Mouse (Mus musculus) midbrain, postnatal 0 days (tissue): ENCODE results near the gene Cchcr1. TPM values are rescaled to one million over a fixed set of nuclear protein-coding genes. Genes with fewer than 3 reads are reported as not detected.
"Not testable (repeated sequence)": the region's sequence is repeated elsewhere in the genome, so short reads cannot be mapped to it uniquely, and the experiment has no call there.

Source experiments
- ATAC-seq: fragments of 200-750 bp; cut with Nextera tagmentation; 2 replicates; pipeline ENCODE4 v1.8.0; 2017; ENCODE audit warnings: moderate number of reproducible peaks, mild to moderate bottlenecking, moderate TSS enrichment, moderate library complexity; ENCODE audit not compliant: low FRiP score
- DNase-seq: peaks from one replicate; pipeline ENCODE4 v3.0.0-alpha.2; 2015; ENCODE audit warnings: low spot score
- H3K27ac ChIP-seq: fragments of 300-500 bp; sonication (generic); 2 replicates; pipeline ENCODE4 v1.5.1; 2014; ENCODE audit warnings: low read depth, mild to moderate bottlenecking, low read length, mixed read lengths
- H3K27me3 ChIP-seq: fragments of 300-500 bp; sonication (generic); 2 replicates; pipeline ENCODE4 v1.6.1; 2014; ENCODE audit warnings: low read length, control low read depth, mixed read lengths; ENCODE audit not compliant: insufficient read depth
- H3K36me3 ChIP-seq: fragments of 300-500 bp; sonication (generic); 2 replicates; pipeline ENCODE4 v1.6.1; 2014; ENCODE audit warnings: low read length, control low read depth, mixed read lengths; ENCODE audit not compliant: insufficient read depth
- H3K4me1 ChIP-seq: fragments of 300-500 bp; sonication (generic); 2 replicates; pipeline ENCODE4 v1.6.1; 2014; ENCODE audit warnings: mild to moderate bottlenecking, control low read depth, antibody characterized with exemption, low read length, mixed read lengths; ENCODE audit not compliant: insufficient read depth
- H3K4me2 ChIP-seq: fragments of 300-500 bp; sonication (generic); 2 replicates; pipeline ENCODE4 v1.6.1; 2014; ENCODE audit warnings: low read depth, mild to moderate bottlenecking, low read length, mixed read lengths; ENCODE audit not compliant: poor library complexity, severe bottlenecking
- H3K4me3 ChIP-seq: fragments of 300-500 bp; sonication (generic); 2 replicates; pipeline ENCODE4 v1.5.1; 2014; ENCODE audit warnings: low read depth, mild to moderate bottlenecking, low read length, moderate library complexity
- H3K9ac ChIP-seq: fragments of 300-500 bp; sonication (generic); replicated peaks from 2 replicates; pipeline ENCODE4 v1.6.1; 2014; ENCODE audit warnings: mild to moderate bottlenecking, low read length, moderate library complexity, mixed read lengths; ENCODE audit not compliant: poor library complexity, severe bottlenecking
- H3K9me3 ChIP-seq: fragments of 300-500 bp; sonication (generic); 2 replicates; pipeline ENCODE4 v1.6.1; 2016; ENCODE audit warnings: low read length, control low read depth
- CTCF ChIP-seq: IDR thresholded peaks from 2 replicates; pipeline ENCODE4 v1.5.1; 2016; ENCODE audit warnings: antibody characterized with exemption, mild to moderate bottlenecking
- WGBS: fragments of 180-500 bp; shearing (Covaris S2); extraction: QIAGEN DNeasy Blood & Tissue Kit; methylation state at CpG from one replicate; pipeline ENCODE4 v1.1.7; 2014; 5-methylcytosine and 5-hydroxymethylcytosine counted together
- polyA plus RNA-seq: library from polyadenylated mRNA; unstranded; fragments of >200 nt; fragmentation: Nextera tagmentation; extraction: Ambion mirVana; gene quantifications from 2 replicates; pipeline ENCODE4 v1.2.1, GENCODE M21; 2015
- total RNA-seq: library from RNA; depleted of rRNA; stranded (reverse); fragments of >200 nt; gene quantifications from 2 replicates; pipeline ENCODE4 v1.2.3, GENCODE M21; 2014

Gene Cchcr1
- total and polyA plus RNA-seq, 2 experiments from 2014 or later = 1.9 to 4.0 TPM

GRCm38 (mm10) chr17:35503849-35504248 lies 13.1 kb upstream of the Cchcr1 start:
- no peak overlapping the region for H3K4me3 ChIP-seq
- no peaks in the 10 kb centered on the region; the same call in 1 of the 2 replicates for H3K36me3 ChIP-seq
- H3K9ac ChIP-seq = no peak overlapping the region
- peaks cover 35% of the 10 kb centered on the region; the same call in 1 of the 2 replicates for H3K27me3 ChIP-seq
- H3K27ac ChIP-seq = no peak overlapping the region
- no peaks in the 10 kb centered on the region for H3K4me1 ChIP-seq
- no peak for ATAC-seq
- H3K4me2 ChIP-seq = no peak overlapping the region
- DNase-seq = no peak
- no peaks in the 10 kb centered on the region for H3K9me3 ChIP-seq
- TF ChIP-seq CTCF = no peak
- 21% methylated on average over 5 of the region's 5 CpGs for WGBS

DNA sequence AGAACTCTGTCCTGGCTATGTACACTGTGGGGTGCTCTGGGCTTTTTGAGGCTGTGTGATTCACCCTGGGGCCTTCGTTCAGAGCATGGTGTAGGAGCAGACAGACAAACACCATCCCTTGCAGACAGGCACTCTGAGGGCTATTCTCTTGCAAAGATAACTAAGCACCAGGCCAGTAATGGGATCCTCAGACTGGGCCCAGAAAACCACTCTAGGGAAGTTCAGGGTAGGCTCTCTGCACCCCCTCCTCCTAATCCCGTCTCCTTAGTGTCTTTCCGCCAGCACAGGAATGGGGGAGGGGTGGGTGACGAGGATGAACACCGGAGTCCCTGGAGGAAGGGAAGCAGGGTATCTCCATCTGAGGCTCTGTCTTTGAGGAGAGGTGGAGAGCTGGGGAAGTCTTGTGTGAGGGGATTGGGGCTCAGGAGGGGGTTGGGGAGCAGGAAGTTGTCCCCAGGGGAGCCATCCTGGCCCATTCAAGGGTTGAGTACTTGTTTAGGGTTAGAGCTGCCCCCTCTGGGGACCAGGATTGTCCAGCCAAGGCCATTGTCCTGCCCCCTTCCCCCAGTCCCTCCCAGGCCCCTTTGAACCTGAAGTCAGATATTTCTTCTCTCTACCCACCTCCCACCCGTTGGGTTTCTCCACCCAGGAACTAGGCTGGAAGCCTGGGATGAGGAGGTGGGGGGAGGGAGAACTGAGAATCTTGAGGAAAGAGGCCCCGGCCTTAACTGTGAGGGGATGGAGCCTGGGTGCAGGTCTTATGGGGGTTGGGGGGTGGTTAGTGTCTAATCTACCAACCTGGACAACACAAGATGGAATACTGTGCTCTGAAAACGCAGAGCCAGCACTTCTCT lies 12.0 kb upstream of the Cchcr1 start:
- H3K4me1 ChIP-seq = no peaks in the 10 kb centered on the region
- H3K4me2 ChIP-seq = no peak overlapping the region
- H3K4me3 ChIP-seq = no peak overlapping the region
- H3K27me3 ChIP-seq = peaks cover 35% of the 10 kb centered on the region; the same call in 1 of the 2 replicates
- ATAC-seq (no peak), DNase-seq (no peak)
- H3K9me3 ChIP-seq = no peaks in the 10 kb centered on the region
- WGBS = 18% methylated on average over 8 of the region's 8 CpGs
- no peak overlapping the region for H3K27ac ChIP-seq
- H3K9ac ChIP-seq = no peak overlapping the region
- no peak for TF ChIP-seq CTCF
- no peaks in the 10 kb centered on the region for H3K36me3 ChIP-seq

- Histone ChIP-seq H3K4me3 (no peak within 1 kb of the TSS), H3K9ac (no peak within 1 kb of the TSS), H3K27ac (no peak within 1 kb of the TSS), H3K9me3 (no peaks in the 10 kb centered on the region), H3K27me3 (peaks cover 35% of the 10 kb centered on the region; the same call in 1 of the 2 replicates), H3K4me2 (no peak within 1 kb of the TSS), H3K4me1 (no peaks in the 10 kb centered on the region), H3K36me3 (no peaks in the 10 kb centered on the region)
- WGBS = 38% methylated on average over 12 of the region's 13 CpGs
- no peak for TF ChIP-seq CTCF
- ATAC-seq = no peak
- no peak for DNase-seq
These were observed 11.1 kb upstream of the Cchcr1 start, which contains the start of gene Pou5f1 for GRCm38 (mm10) chr17:35505776-35506175. Pou5f1 (plus strand) TSS chr17:35506018.

GRCm38 (mm10) chr17:35506881-35507280 lies 10.0 kb upstream of the Cchcr1 start:
- WGBS = 18% methylated on average over 10 of the region's 10 CpGs
- H3K27me3 ChIP-seq = peaks cover 35% of the 10 kb centered on the region; the same call in 1 of the 2 replicates
- H3K4me3 ChIP-seq = no peak overlapping the region
- ATAC-seq (no peak), DNase-seq (no peak)
- H3K9ac ChIP-seq = no peak overlapping the region
- TF ChIP-seq CTCF = no peak
- H3K9me3 ChIP-seq = no peaks in the 10 kb centered on the region
- H3K36me3 ChIP-seq = no peaks in the 10 kb centered on the region
- H3K4me1 ChIP-seq = no peaks in the 10 kb centered on the region
- no peak overlapping the region for H3K4me2 ChIP-seq
- H3K27ac ChIP-seq = no peak overlapping the region

- Histone ChIP-seq H3K9ac (no peak overlapping the region), H3K4me1 (no peaks in the 10 kb centered on the region), H3K36me3 (no peaks in the 10 kb centered on the region), H3K4me2 (no peak overlapping the region), H3K9me3 (no peaks in the 10 kb centered on the region), H3K4me3 (no peak overlapping the region), H3K27ac (no peak overlapping the region), H3K27me3 (peaks cover 35% of the 10 kb centered on the region; the same call in 1 of the 2 replicates)
- DNase-seq = no peak
- no peak for ATAC-seq
- TF ChIP-seq CTCF = no peak
- WGBS = 29% methylated on average over 13 of the region's 13 CpGs
These were observed 9.2 kb upstream of the Cchcr1 start for GRCm38 (mm10) chr17:35507556-35508260.

DNA sequence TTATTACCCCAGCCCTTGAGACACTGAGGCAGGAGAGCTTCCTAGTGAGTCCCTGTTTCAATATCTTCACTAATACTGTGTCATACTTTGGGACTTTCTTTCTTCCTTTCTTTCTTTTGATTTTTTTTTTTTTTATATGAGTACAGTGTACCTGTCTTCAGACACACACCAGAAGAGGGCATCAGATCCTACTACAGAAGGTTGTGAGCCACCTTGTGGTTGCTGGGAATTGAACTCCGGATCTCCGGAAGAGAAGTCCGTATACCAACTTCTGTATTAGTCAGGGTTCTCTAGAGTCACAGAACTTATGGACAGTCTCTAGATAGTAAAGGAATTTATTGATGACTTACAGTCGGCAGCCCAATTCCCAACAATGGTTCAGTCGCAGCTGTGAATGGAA lies 8.6 kb upstream of the Cchcr1 start:
- WGBS = 67% methylated on average over 5 of the region's 5 CpGs
- peak; percentile 47 for TF ChIP-seq CTCF
- not testable (repeated sequence) for H3K9me3 ChIP-seq, H3K4me3 ChIP-seq, H3K4me1 ChIP-seq, H3K27ac ChIP-seq, ATAC-seq, DNase-seq, H3K9ac ChIP-seq, H3K4me2 ChIP-seq, H3K36me3 ChIP-seq
- peaks cover 35% of the 10 kb centered on the region; the same call in 1 of the 2 replicates for H3K27me3 ChIP-seq
